Mouse (Mus musculus) limb, embryonic 11.5 days (tissue): ENCODE measurements around the gene Armc5. TPM values are rescaled to one million over a fixed set of nuclear protein-coding genes. Genes with fewer than 3 reads are reported as not detected.

Experiments
- ATAC-seq: fragments of 200-750 bp; cut with Nextera tagmentation; 2 replicates; pipeline ENCODE4 v1.8.0; 2017; ENCODE audit warnings: low read depth; ENCODE audit not compliant: insufficient number of reproducible peaks, low FRiP score, low TSS enrichment
- DNase-seq: peaks from one replicate; pipeline ENCODE4 v3.0.0-alpha.2; 2015; ENCODE audit warnings: low spot score
- H3K27ac ChIP-seq: fragments of 300-500 bp; sonication (generic); replicated peaks from 2 replicates; pipeline ENCODE4 v1.5.1; 2014; ENCODE audit warnings: low read depth, mild to moderate bottlenecking, low read length
- H3K27me3 ChIP-seq: fragments of 300-500 bp; sonication (generic); 2 replicates; pipeline ENCODE4 v1.6.1; 2014; ENCODE audit warnings: mild to moderate bottlenecking, low read length, mixed read lengths; ENCODE audit not compliant: control insufficient read depth, insufficient read depth
- H3K36me3 ChIP-seq: fragments of 300-500 bp; sonication (generic); 2 replicates; pipeline ENCODE4 v1.6.1; 2014; ENCODE audit warnings: mild to moderate bottlenecking, low read length, moderate library complexity, mixed read lengths; ENCODE audit not compliant: control insufficient read depth, insufficient read depth
- H3K4me1 ChIP-seq: fragments of 300-500 bp; sonication (generic); 2 replicates; pipeline ENCODE4 v1.6.1; 2014; ENCODE audit warnings: low read length, mixed read lengths; ENCODE audit not compliant: control insufficient read depth, insufficient read depth
- H3K4me2 ChIP-seq: fragments of 300-500 bp; sonication (generic); 2 replicates; pipeline ENCODE4 v1.6.1; 2014; ENCODE audit warnings: low read depth, mild to moderate bottlenecking, moderate library complexity; ENCODE audit not compliant: severe bottlenecking
- H3K4me3 ChIP-seq: fragments of 300-500 bp; sonication (generic); 2 replicates; pipeline ENCODE4 v1.5.1; 2014; ENCODE audit warnings: low read depth, low read length
- H3K9ac ChIP-seq: fragments of 300-500 bp; sonication (generic); 2 replicates; pipeline ENCODE4 v1.6.1; 2014; ENCODE audit warnings: mild to moderate bottlenecking, low read length
- H3K9me3 ChIP-seq: fragments of 300-500 bp; sonication (generic); 2 replicates; pipeline ENCODE4 v1.6.1; 2016; ENCODE audit warnings: low read length; ENCODE audit not compliant: control insufficient read depth
- WGBS: fragments of 180-500 bp; shearing (Covaris S2); extraction: QIAGEN DNeasy Blood & Tissue Kit; methylation state at CpG from one replicate; pipeline ENCODE4 v1.1.7; 2014; 5-methylcytosine and 5-hydroxymethylcytosine counted together
- polyA plus RNA-seq: library from polyadenylated mRNA; unstranded; fragments of >200 nt; fragmentation: Nextera tagmentation; extraction: Ambion mirVana; gene quantifications from 2 replicates; pipeline ENCODE4 v1.2.1, GENCODE M21; 2014

Armc5 gene
- polyA plus RNA-seq, 1 experiment from 2014 or later = 9.7 TPM

- H3K36me3 ChIP-seq = peaks cover 8% of the 10 kb centered on the region; the same call in 1 of the 2 replicates
- no peaks in the 10 kb centered on the region for H3K27me3 ChIP-seq
- peak; percentile 60 for DNase-seq
- 28% methylated on average over 4 of the region's 4 CpGs for WGBS
- H3K27ac ChIP-seq = no peak overlapping the region
- H3K4me2 ChIP-seq = peak overlapping the region; percentile 58
- H3K4me1 ChIP-seq = 0 out of 2 replicates have a peak, but pooled peaks cover 3% of the 10 kb centered on the region
- peak overlapping the region; percentile 63; the same call in 1 of the 2 replicates for H3K4me3 ChIP-seq
- no peak overlapping the region for H3K9ac ChIP-seq
- H3K9me3 ChIP-seq = no peaks in the 10 kb centered on the region
- no peak for ATAC-seq
Measured at GRCm38 (mm10) chr7:128238991-128239390, 1.8 kb downstream of the Armc5 start.

GRCm38 (mm10) chr7:128240131-128240784 is 3.1 kb downstream of the Armc5 start:
- H3K36me3 ChIP-seq = peaks cover 16% of the 10 kb centered on the region
- no peak for DNase-seq
- no peak for ATAC-seq
- 94% methylated on average over 27 of the region's 27 CpGs for WGBS
- no peak overlapping the region for H3K27ac ChIP-seq
- H3K4me2 ChIP-seq = no peak overlapping the region
- no peaks in the 10 kb centered on the region for H3K9me3 ChIP-seq
- H3K4me3 ChIP-seq = no peak overlapping the region
- no peaks in the 10 kb centered on the region for H3K27me3 ChIP-seq
- no peak overlapping the region for H3K9ac ChIP-seq
- H3K4me1 ChIP-seq = 0 out of 2 replicates have a peak, but pooled peaks cover 3% of the 10 kb centered on the region

- Histone ChIP-seq H3K9ac (no peak overlapping the region), H3K27ac (no peak overlapping the region), H3K36me3 (peaks cover 16% of the 10 kb centered on the region), H3K9me3 (no peaks in the 10 kb centered on the region), H3K4me1 (peaks cover 9% of the 10 kb centered on the region; the same call in 1 of the 2 replicates), H3K4me2 (no peak overlapping the region), H3K4me3 (no peak overlapping the region), H3K27me3 (no peaks in the 10 kb centered on the region)
- ATAC-seq (no peak), DNase-seq (no peak)
- 94% methylated on average over 16 of the region's 16 CpGs for WGBS
Measured at GRCm38 (mm10) chr7:128242331-128242730, 5.2 kb downstream of the Armc5 start.

- peaks cover 16% of the 10 kb centered on the region for H3K36me3 ChIP-seq
- H3K4me1 ChIP-seq = peaks cover 9% of the 10 kb centered on the region; the same call in 1 of the 2 replicates
- DNase-seq (no peak), ATAC-seq (no peak)
- H3K9ac ChIP-seq = no peak overlapping the region
- no peak overlapping the region for H3K27ac ChIP-seq
- no peaks in the 10 kb centered on the region for H3K27me3 ChIP-seq
- WGBS = 62% methylated on average over 10 of the region's 10 CpGs
- H3K4me3 ChIP-seq = no peak overlapping the region
- no peak overlapping the region for H3K4me2 ChIP-seq
- H3K9me3 ChIP-seq = no peaks in the 10 kb centered on the region
Measured at GRCm38 (mm10) chr7:128243921-128244320, 6.8 kb downstream of the Armc5 start.

- DNase-seq = no peak
- Histone ChIP-seq H3K27ac (0 out of 2 replicates have a peak overlapping the region, but pooled peaks have one; percentile 30), H3K36me3 (peaks cover 16% of the 10 kb centered on the region), H3K9ac (no peak overlapping the region), H3K9me3 (no peaks in the 10 kb centered on the region), H3K4me1 (peaks cover 6% of the 10 kb centered on the region; the same call in 1 of the 2 replicates), H3K4me2 (no peak overlapping the region), H3K4me3 (no peak overlapping the region), H3K27me3 (no peaks in the 10 kb centered on the region)
- no peak for ATAC-seq
- 88% methylated on average over 18 of the region's 18 CpGs for WGBS
Measured at GRCm38 (mm10) chr7:128244410-128245025, 7.4 kb downstream of the Armc5 start.

GRCm38 (mm10) chr7:128245547-128245946 is 8.4 kb downstream of the Armc5 start:
- H3K9ac ChIP-seq = no peak overlapping the region
- H3K4me2 ChIP-seq = 0 out of 2 replicates have a peak overlapping the region, but pooled peaks have one; percentile 7

GRCm38 (mm10) chr7:128246496-128247391 is 9.6 kb downstream of the Armc5 start, which contains the start of gene Tgfb1i1:
Gene Tgfb1i1 (plus strand): TSS chr7:128246812.
- Histone ChIP-seq H3K4me2 (peak within 1 kb of the TSS; percentile 65), H3K27ac (no peak within 1 kb of the TSS), H3K27me3 (no peaks in the 10 kb centered on the region), H3K9me3 (no peaks in the 10 kb centered on the region), H3K4me1 (peaks cover 6% of the 10 kb centered on the region; the same call in 1 of the 2 replicates), H3K36me3 (peaks cover 13% of the 10 kb centered on the region), H3K4me3 (peak within 1 kb of the TSS; percentile 38), H3K9ac (peak within 1 kb of the TSS; percentile 61)
- DNase-seq = peak; percentile 64
- ATAC-seq = peak; percentile 65; the same call in 1 of the 2 replicates
- 3% methylated on average over 26 of the region's 30 CpGs for WGBS

More at GRCm38 (mm10) chr7:128245547-128245946, 8.4 kb downstream of the Armc5 start:
- Histone ChIP-seq H3K9me3 (no peaks in the 10 kb centered on the region), H3K4me3 (no peak overlapping the region), H3K27me3 (no peaks in the 10 kb centered on the region), H3K27ac (no peak overlapping the region), H3K36me3 (peaks cover 16% of the 10 kb centered on the region), H3K4me1 (peaks cover 6% of the 10 kb centered on the region; the same call in 1 of the 2 replicates)
- ATAC-seq = no peak
- DNase-seq = no peak
- 85% methylated on average over 4 of the region's 4 CpGs for WGBS

GRCm38 (mm10) chr7:128247443-128247842 is 10.3 kb downstream of the Armc5 start:
- no peak overlapping the region for H3K27ac ChIP-seq
- DNase-seq (peak; percentile 89), ATAC-seq (peak; percentile 67)
- peak overlapping the region; percentile 38 for H3K4me3 ChIP-seq
- H3K9me3 ChIP-seq = no peaks in the 10 kb centered on the region
- peak overlapping the region; percentile 61 for H3K9ac ChIP-seq
- H3K4me1 ChIP-seq = peaks cover 13% of the 10 kb centered on the region; the same call in 1 of the 2 replicates
- no peaks in the 10 kb centered on the region for H3K27me3 ChIP-seq
- 2% methylated on average over 13 of the region's 13 CpGs for WGBS
- H3K36me3 ChIP-seq = peaks cover 12% of the 10 kb centered on the region
- H3K4me2 ChIP-seq = peak overlapping the region; percentile 65
